Mouse (Mus musculus) heart, adult 2 months (tissue): ENCODE measurements at regions not wholly inside any gene's neighbourhood (a gene's known extent, or its start where the extent isn't known, plus 50 kb on each side); places are given as distances from the start of the nearest gene placed in this dataset.

ENCODE experiments used
- DNase-seq, 2 experiments: peaks; one replicate each; pipeline ENCODE4 v3.0.0; 2021
- H3K27ac ChIP-seq: fragments of 200-600 bp; 2 replicates; pipeline ENCODE4 v1.8.1; 2022
- H3K27me3 ChIP-seq: fragments of 200-500 bp; 2 replicates; pipeline ENCODE4 v1.6.1; 2012; ENCODE audit warnings: mild to moderate bottlenecking, low read length, inconsistent platforms, mixed read lengths; ENCODE audit not compliant: control insufficient read depth, insufficient read depth
- H3K36me3 ChIP-seq: fragments of 200-500 bp; 2 replicates; pipeline ENCODE4 v1.6.1; 2012; ENCODE audit warnings: low read length, inconsistent platforms; ENCODE audit not compliant: control insufficient read depth, insufficient read depth
- H3K4me1 ChIP-seq: fragments of 200-500 bp; 2 replicates; pipeline ENCODE4 v1.6.1; 2011; ENCODE audit warnings: low read length; ENCODE audit not compliant: control insufficient read depth, insufficient read depth
- H3K4me3 ChIP-seq: fragments of 200-600 bp; 2 replicates; pipeline ENCODE4 v1.8.1; 2022
- H3K79me2 ChIP-seq: fragments of 200-500 bp; replicated peaks from 2 replicates; pipeline ENCODE4 v1.6.1; 2012; ENCODE audit warnings: mild to moderate bottlenecking, inconsistent platforms, low read length, moderate library complexity, mixed read lengths; ENCODE audit not compliant: control insufficient read depth, insufficient read depth
- H3K9ac ChIP-seq: fragments of 200-500 bp; 2 replicates; pipeline ENCODE4 v1.6.1; 2012; ENCODE audit warnings: low read depth, mild to moderate bottlenecking, control low read depth, inconsistent platforms, low read length, mixed read lengths
- CTCF ChIP-seq: fragments of 200-600 bp; IDR thresholded peaks from 2 replicates; pipeline ENCODE4 v1.8.1; 2022; ENCODE audit warnings: antibody characterized with exemption, mild to moderate bottlenecking, moderate library complexity
- EP300 ChIP-seq: fragments of 200-500 bp; IDR thresholded peaks from 2 replicates; pipeline ENCODE4 v1.6.1; 2011; ENCODE audit warnings: low read depth, low read length, control low read depth; ENCODE audit not compliant: insufficient read depth
- POLR2A ChIP-seq: fragments of 200-500 bp; IDR thresholded peaks from 2 replicates; pipeline ENCODE4 v1.6.1; 2011; ENCODE audit warnings: mild to moderate bottlenecking, low read depth, low read length, control low read depth; ENCODE audit not compliant: insufficient read depth
- WGBS: fragments of 180-500 bp; shearing (Covaris S2); methylation state at CpG from one replicate; pipeline ENCODE4 v1.1.7; 2018; 5-methylcytosine and 5-hydroxymethylcytosine counted together
- intact Hi-C: fragments of 180-260 bp; cut with DNase I; formaldehyde crosslinking; loops from one replicate; pipeline ENCODE4 v1.15.1; 2025

DNA sequence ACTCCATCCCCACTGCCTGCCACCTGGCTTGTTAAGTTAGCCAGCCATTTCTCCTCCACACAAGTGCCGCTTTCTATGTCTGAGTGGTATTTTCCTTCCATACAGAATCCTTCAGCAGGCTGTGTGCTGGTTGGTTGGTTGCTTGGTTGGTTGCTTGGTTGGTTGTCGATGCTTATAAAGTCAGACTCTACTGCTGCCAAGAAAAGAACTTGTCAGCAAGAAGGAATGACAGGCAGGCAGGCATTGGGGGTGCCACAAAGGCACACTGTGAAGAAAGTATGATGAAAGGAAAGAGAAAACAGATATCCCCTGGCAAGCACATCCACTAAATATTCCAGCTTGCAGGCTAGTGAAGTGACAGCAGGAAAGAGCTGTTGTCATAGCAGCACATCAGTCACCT lies 263.0 kb upstream of the Hnrnpa3 start:
- H3K27ac ChIP-seq = no peak overlapping the region
- DNase-seq = no peak
- H3K4me1 ChIP-seq = no peaks in the 10 kb centered on the region
- H3K36me3 ChIP-seq = no peaks in the 10 kb centered on the region
- intact Hi-C loops = no loop called here
- H3K79me2 ChIP-seq = no peaks in the 10 kb centered on the region
- no peak overlapping the region for H3K4me3 ChIP-seq
- no peaks in the 10 kb centered on the region for H3K27me3 ChIP-seq
- TF ChIP-seq POLR2A = no peak
- H3K9ac ChIP-seq = no peak overlapping the region
- 63% methylated on average over 2 of the region's 2 CpGs for WGBS

DNA sequence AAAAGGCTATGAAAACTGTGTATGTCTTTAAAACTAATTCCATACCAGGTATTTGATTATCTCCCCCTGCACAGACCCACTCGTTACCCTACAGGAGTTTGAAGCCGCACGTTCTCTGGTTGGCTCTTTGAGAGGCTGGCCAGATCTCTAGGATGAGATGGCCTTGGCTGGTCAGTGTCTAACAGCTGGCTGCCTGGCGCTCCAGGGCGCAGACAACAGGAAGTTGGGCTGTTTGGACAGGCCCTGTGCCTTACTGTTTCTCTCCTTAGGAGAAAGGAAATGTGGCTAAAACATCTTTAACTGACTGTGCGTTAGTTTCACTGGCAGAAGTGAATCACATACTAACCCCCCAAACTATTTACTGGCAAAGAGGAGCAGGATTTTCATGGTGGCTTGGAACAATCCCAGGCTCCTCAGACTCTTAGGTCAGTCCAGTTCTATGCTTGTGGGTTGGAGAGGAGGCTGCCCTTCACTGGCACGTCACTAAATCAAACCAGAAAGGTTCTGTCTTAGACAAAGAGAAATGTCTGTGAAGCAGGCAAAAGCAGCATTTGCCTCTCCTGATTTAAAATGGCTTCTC lies 258.7 kb upstream of the Hnrnpa3 start:
- no peaks in the 10 kb centered on the region for H3K27me3 ChIP-seq
- WGBS = 34% methylated on average over 7 of the region's 7 CpGs
- no peak for TF ChIP-seq EP300
- TF ChIP-seq CTCF = no peak
- TF ChIP-seq POLR2A = no peak

DNA sequence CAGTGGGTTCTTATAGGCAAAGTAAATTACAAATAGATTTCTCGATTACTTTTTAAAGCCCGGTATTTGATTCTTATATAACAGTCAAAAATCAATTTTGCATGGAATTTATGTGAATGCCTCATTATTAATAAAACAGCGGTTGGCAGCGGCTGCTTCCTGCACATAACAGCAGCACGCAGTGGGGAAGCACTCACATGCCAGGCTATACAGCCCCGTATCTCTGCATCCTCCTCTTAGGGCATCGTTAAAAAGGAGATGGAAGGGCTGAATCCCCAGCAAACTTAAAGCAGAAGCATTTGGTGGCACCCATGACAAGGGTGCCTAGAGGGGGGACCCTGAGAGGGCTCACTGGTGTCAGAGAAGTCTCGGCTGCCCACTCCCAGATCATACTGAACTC lies 255.3 kb upstream of the Hnrnpa3 start:
- Histone ChIP-seq H3K27ac (no peak overlapping the region), H3K4me1 (peaks cover 5% of the 10 kb centered on the region), H3K9ac (no peak overlapping the region), H3K36me3 (no peaks in the 10 kb centered on the region), H3K27me3 (no peaks in the 10 kb centered on the region), H3K79me2 (no peaks in the 10 kb centered on the region), H3K4me3 (no peak overlapping the region)
- intact Hi-C loops = no loop called here
- no peak for DNase-seq
- WGBS = 83% methylated on average over 8 of the region's 8 CpGs
- no peak for TF ChIP-seq POLR2A
- no peak for TF ChIP-seq EP300
- no peak for TF ChIP-seq CTCF

More for the DNA sequence above, 258.7 kb upstream of the Hnrnpa3 start:
- Histone ChIP-seq H3K27ac (no peak overlapping the region), H3K4me3 (no peak overlapping the region), H3K4me1 (no peaks in the 10 kb centered on the region), H3K79me2 (no peaks in the 10 kb centered on the region), H3K36me3 (no peaks in the 10 kb centered on the region), H3K9ac (no peak overlapping the region)
- peak; percentile 38 to 41 for DNase-seq
- intact Hi-C loops = no loop called here

- Histone ChIP-seq H3K36me3 (no peaks in the 10 kb centered on the region), H3K4me1 (peaks cover 5% of the 10 kb centered on the region), H3K9ac (no peak overlapping the region), H3K27me3 (no peaks in the 10 kb centered on the region), H3K79me2 (no peaks in the 10 kb centered on the region), H3K4me3 (no peak overlapping the region), H3K27ac (no peak overlapping the region)
- TF ChIP-seq EP300 (no peak), POLR2A (no peak), CTCF (no peak)
- 76% methylated on average over 13 of the region's 13 CpGs for WGBS
- no peak for DNase-seq
- intact Hi-C loops = no loop called here
These were observed 253.4 kb upstream of the Hnrnpa3 start for GRCm38 (mm10) chr2:75405524-75406214.

GRCm38 (mm10) chr2:75406721-75407455 lies 252.2 kb upstream of the Hnrnpa3 start:
- H3K27ac ChIP-seq = no peak overlapping the region
- no peak overlapping the region for H3K9ac ChIP-seq
- H3K36me3 ChIP-seq = no peaks in the 10 kb centered on the region
- H3K79me2 ChIP-seq = no peaks in the 10 kb centered on the region
- peaks cover 5% of the 10 kb centered on the region for H3K4me1 ChIP-seq
- intact Hi-C loops = no loop called here
- 61% methylated on average over 6 of the region's 6 CpGs for WGBS
- no peaks in the 10 kb centered on the region for H3K27me3 ChIP-seq
- H3K4me3 ChIP-seq = no peak overlapping the region
- TF ChIP-seq CTCF (no peak), EP300 (no peak), POLR2A (no peak)
- DNase-seq = peak; percentile 29 to 44

GRCm38 (mm10) chr2:75407560-75407959 lies 251.5 kb upstream of the Hnrnpa3 start:
- intact Hi-C loops = no loop called here
- DNase-seq = no peak
- H3K4me3 ChIP-seq = no peak overlapping the region
- H3K4me1 ChIP-seq = peaks cover 5% of the 10 kb centered on the region
- WGBS = 66% methylated on average over 4 of the region's 4 CpGs
- no peak overlapping the region for H3K27ac ChIP-seq
- no peak overlapping the region for H3K9ac ChIP-seq
- H3K79me2 ChIP-seq = no peaks in the 10 kb centered on the region
- no peak for TF ChIP-seq CTCF
- no peak for TF ChIP-seq POLR2A
- no peak for TF ChIP-seq EP300
- H3K36me3 ChIP-seq = no peaks in the 10 kb centered on the region
- no peaks in the 10 kb centered on the region for H3K27me3 ChIP-seq
